Mouse (Mus musculus) MEL (cell line): ENCODE data around the gene Gnas. TPM values are rescaled to one million over a fixed set of nuclear protein-coding genes. Genes with fewer than 3 reads are reported as not detected.

ENCODE experiments used
- DNase-seq: peaks from one replicate; pipeline ENCODE4 v3.0.0; 2011; ENCODE audit warnings: low read depth, low spot score
- H3K27ac ChIP-seq: 2 replicates; pipeline ENCODE4 v1.5.1; 2012; ENCODE audit warnings: low read depth, mild to moderate bottlenecking, control low read depth, low read length, moderate library complexity; ENCODE audit not compliant: control insufficient read depth
- H3K27me3 ChIP-seq, 2 experiments: fragments of 150-350 bp in 1 of 2; sonication (generic) in 1 of 2; 2 replicates each; pipeline ENCODE4 v1.6.1; 2012; ENCODE audit warnings: low read length in 2 of 2, mild to moderate bottlenecking in 2 of 2, improper control_type of control experiment in 1 of 2, moderate library complexity in 1 of 2; ENCODE audit not compliant: insufficient read depth in 2 of 2, control insufficient read depth in 1 of 2
- H3K36me3 ChIP-seq, 2 experiments: 2 replicates each; pipeline ENCODE4 v1.6.1; 2012 to 2014; ENCODE audit warnings: low read length in 2 of 2, improper control_type of control experiment in 1 of 2, inconsistent platforms in 1 of 2, mild to moderate bottlenecking in 1 of 2; ENCODE audit not compliant: insufficient read depth in 2 of 2, control insufficient read depth in 1 of 2
- H3K4me1 ChIP-seq, 2 experiments: fragments of 150-350 bp in 1 of 2; sonication (generic) in 1 of 2; 2 replicates each; pipeline ENCODE4 v1.6.1; 2012; ENCODE audit warnings: low read length in 2 of 2, improper control_type of control experiment in 1 of 2, mild to moderate bottlenecking in 1 of 2; ENCODE audit not compliant: insufficient read depth in 2 of 2, control insufficient read depth in 1 of 2
- H3K4me3 ChIP-seq, 2 experiments: fragments of 150-350 bp in 1 of 2; sonication (generic) in 1 of 2; 2 replicates each; pipeline ENCODE4 v1.5.1; 2012; ENCODE audit warnings: low read depth in 2 of 2, low read length in 2 of 2, mild to moderate bottlenecking in 2 of 2, moderate library complexity in 2 of 2, control low read depth in 1 of 2, improper control_type of control experiment in 1 of 2; ENCODE audit not compliant: control insufficient read depth in 1 of 2, insufficient read depth in 1 of 2
- H3K79me2 ChIP-seq: 2 replicates; pipeline ENCODE4 v1.6.1; 2012; ENCODE audit warnings: mild to moderate bottlenecking, low read length, moderate library complexity; ENCODE audit not compliant: control insufficient read depth, poor library complexity, insufficient read depth
- H3K9ac ChIP-seq: 2 replicates; pipeline ENCODE4 v1.6.1; 2012; ENCODE audit warnings: low read depth, mild to moderate bottlenecking, control low read depth, low read length, moderate library complexity; ENCODE audit not compliant: control insufficient read depth, poor library complexity, severe bottlenecking
- H3K9me3 ChIP-seq: fragments of 150-350 bp; sonication (generic); replicated peaks from 2 replicates; pipeline ENCODE4 v1.6.1; 2012; ENCODE audit warnings: mild to moderate bottlenecking, low read length, improper control_type of control experiment, moderate library complexity; ENCODE audit not compliant: insufficient read depth
- BHLHE40 ChIP-seq: IDR thresholded peaks from 2 replicates; pipeline ENCODE4 v1.6.1; 2012; ENCODE audit warnings: low read depth, mild to moderate bottlenecking, inconsistent platforms, low read length, improper control_type of control experiment, borderline replicate concordance
- CHD1 ChIP-seq: IDR thresholded peaks from 2 replicates; pipeline ENCODE4 v1.6.1; 2012; ENCODE audit warnings: low read depth, mild to moderate bottlenecking, inconsistent platforms, low read length, improper control_type of control experiment
- E2F4 ChIP-seq: IDR thresholded peaks from 2 replicates; pipeline ENCODE4 v1.6.1; 2011; ENCODE audit warnings: low read depth, low read length, improper control_type of control experiment, borderline replicate concordance
- ETS1 ChIP-seq: IDR thresholded peaks from 2 replicates; pipeline ENCODE4 v1.6.1; 2012; ENCODE audit warnings: low read depth, mild to moderate bottlenecking, inconsistent platforms, low read length, improper control_type of control experiment, moderate library complexity
- GATA1 ChIP-seq: IDR thresholded peaks from 2 replicates; pipeline ENCODE4 v1.6.1; 2011; ENCODE audit warnings: low read depth, low read length, improper control_type of control experiment
- HCFC1 ChIP-seq: IDR thresholded peaks from 2 replicates; pipeline ENCODE4 v1.6.1; 2012; ENCODE audit warnings: low read depth, mild to moderate bottlenecking, inconsistent platforms, low read length, improper control_type of control experiment, moderate library complexity
- KAT2A ChIP-seq: conservative IDR thresholded peaks from 2 replicates; pipeline ENCODE4 v1.6.1; 2012; ENCODE audit warnings: low read depth, low read length, improper control_type of control experiment, inconsistent platforms
- MAFK ChIP-seq: IDR thresholded peaks from 2 replicates; pipeline ENCODE4 v1.6.1; 2011; ENCODE audit warnings: low read depth, mild to moderate bottlenecking, low read length, improper control_type of control experiment, borderline replicate concordance
- MAX ChIP-seq: IDR thresholded peaks from 2 replicates; pipeline ENCODE4 v1.6.1; 2011; ENCODE audit warnings: low read length, improper control_type of control experiment
- MEF2A ChIP-seq: IDR thresholded peaks from 2 replicates; pipeline ENCODE4 v1.6.1; 2014; ENCODE audit warnings: low read depth, mild to moderate bottlenecking, inconsistent platforms, low read length, improper control_type of control experiment; ENCODE audit not compliant: poor library complexity, insufficient replicate concordance, severe bottlenecking; ENCODE audit errors: extremely low read depth
- MXI1 ChIP-seq: IDR thresholded peaks from 2 replicates; pipeline ENCODE4 v1.6.1; 2011; ENCODE audit warnings: mild to moderate bottlenecking, low read depth, low read length, improper control_type of control experiment
- POLR2AphosphoS2 ChIP-seq: IDR thresholded peaks from 2 replicates; pipeline ENCODE4 v1.6.1; 2011; ENCODE audit warnings: low read length, improper control_type of control experiment
- POLR2AphosphoS5 ChIP-seq: IDR thresholded peaks from 2 replicates; pipeline ENCODE4 v1.6.1; 2012; ENCODE audit warnings: low read depth, borderline replicate concordance, mild to moderate bottlenecking, inconsistent platforms, low read length, moderate library complexity, mixed read lengths
- RCOR1 ChIP-seq: IDR thresholded peaks from 2 replicates; pipeline ENCODE4 v1.6.1; 2012; ENCODE audit warnings: low read depth, mild to moderate bottlenecking, inconsistent platforms, low read length, improper control_type of control experiment
- SIN3A ChIP-seq: IDR thresholded peaks from 2 replicates; pipeline ENCODE4 v1.6.1; 2012; ENCODE audit warnings: low read length, improper control_type of control experiment, inconsistent platforms
- TBP ChIP-seq: IDR thresholded peaks from 2 replicates; pipeline ENCODE4 v1.8.0; 2011; ENCODE audit warnings: low read depth, low read length, improper control_type of control experiment
- UBTF ChIP-seq: IDR thresholded peaks from 2 replicates; pipeline ENCODE4 v1.6.1; 2012; ENCODE audit warnings: low read depth, mild to moderate bottlenecking, inconsistent platforms, low read length, improper control_type of control experiment, moderate library complexity, borderline replicate concordance; ENCODE audit not compliant: insufficient read depth
- ZC3H11A ChIP-seq: IDR thresholded peaks from 2 replicates; pipeline ENCODE4 v1.6.1; 2012; ENCODE audit warnings: low read depth, mild to moderate bottlenecking, inconsistent platforms, low read length, improper control_type of control experiment
- ZKSCAN1 ChIP-seq: IDR thresholded peaks from 2 replicates; pipeline ENCODE4 v1.6.1; 2012; ENCODE audit warnings: low read depth, mild to moderate bottlenecking, inconsistent platforms, low read length, improper control_type of control experiment, moderate library complexity
- ZNF384 ChIP-seq: IDR thresholded peaks from 2 replicates; pipeline ENCODE4 v1.6.1; 2012; ENCODE audit warnings: low read depth, mild to moderate bottlenecking, inconsistent platforms, low read length, improper control_type of control experiment
- polyA plus RNA-seq, 2 experiments: library from polyadenylated mRNA; stranded (reverse) in 1 of 2; unstranded in 1 of 2; fragments of >175 nt in 1 of 2; fragments of >200 nt in 1 of 2; gene quantifications; 2 replicates each; pipeline versions ENCODE4 v1.2.1 to v1.2.4; 2012; ENCODE audit warnings: low replicate concordance in 2 of 2, low read depth in 1 of 2; ENCODE audit not compliant: insufficient read length in 2 of 2, insufficient read depth in 1 of 2, missing spikeins in 1 of 2
- total RNA-seq: library from RNA; depleted of rRNA; stranded (reverse); fragments of 300-350 nt; gene quantifications from 2 replicates; pipeline ENCODE4 v1.2.3, GENCODE M21; 2012

Gnas gene
- total and polyA plus RNA-seq, 3 experiments = 273 to 447 (median 383) TPM

DNA sequence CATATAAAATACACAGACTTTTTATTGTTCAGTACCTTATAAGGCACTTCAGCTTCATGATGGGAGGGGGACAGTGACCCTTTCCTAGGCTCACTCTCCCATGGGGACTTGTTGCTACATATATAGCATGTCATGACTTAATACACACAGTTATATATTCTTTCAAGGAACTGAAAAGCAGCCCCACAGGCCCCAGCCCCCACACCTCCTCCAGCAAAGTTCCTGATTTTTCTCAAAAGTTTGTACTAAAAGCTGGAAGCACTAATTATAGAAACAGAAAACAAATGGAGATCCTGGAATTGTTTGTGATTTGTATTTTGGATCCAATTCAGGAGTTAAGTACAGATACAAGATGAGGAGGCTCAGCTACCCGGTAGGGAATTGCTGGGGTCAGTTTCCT, 59.4 kb downstream of the Gnas start:
- H3K4me1 ChIP-seq = peaks cover 2 to 5% of the 10 kb centered on the region in 2 experiments; a peak in 2 of 4 replicates

DNA sequence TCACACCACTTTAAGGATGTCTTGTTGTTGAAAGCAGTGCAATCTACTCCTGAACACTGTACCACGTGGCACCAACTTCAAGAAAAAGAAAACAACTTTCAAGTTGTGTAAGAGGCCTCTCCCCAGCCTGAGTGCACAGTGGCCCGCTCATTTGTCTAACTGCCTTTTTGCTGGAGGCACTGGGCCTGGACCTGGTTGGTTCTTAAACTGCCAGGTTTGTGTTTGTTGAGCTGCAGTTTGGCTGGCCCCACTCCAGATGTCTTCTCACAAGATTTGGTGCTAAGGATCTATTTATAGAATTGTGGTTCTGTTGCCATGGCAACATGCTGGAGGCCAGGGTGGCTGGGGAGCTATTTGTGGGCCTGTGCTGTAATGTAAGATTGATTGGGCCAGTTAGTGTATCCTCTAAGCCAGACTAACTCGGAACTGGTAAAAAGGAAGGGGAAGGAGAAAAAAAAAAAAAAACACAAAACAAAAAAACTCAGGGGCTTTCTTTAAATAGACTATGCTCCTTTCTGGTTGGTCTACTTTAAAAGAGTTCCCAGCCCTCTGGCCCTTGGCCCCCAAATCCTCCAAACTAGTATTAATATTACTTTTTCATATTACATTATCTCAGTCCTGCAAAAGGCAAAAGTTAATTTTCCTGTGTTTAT, 60.0 kb downstream of the Gnas start:
- Histone ChIP-seq H3K36me3 (peaks cover 14 to 18% of the 10 kb centered on the region in 2 experiments), H3K9ac (no peak overlapping the region), H3K4me1 (peaks cover 2 to 5% of the 10 kb centered on the region in 2 experiments; a peak in 2 of 4 replicates), H3K9me3 (no peaks in the 10 kb centered on the region), H3K79me2 (peaks cover 9% of the 10 kb centered on the region), H3K27me3 (no peaks in the 10 kb centered on the region), H3K4me3 (no peak overlapping the region), H3K27ac (peak overlapping the region; percentile 4; the same call in 1 of the 2 replicates)
- peak; percentile 77 for DNase-seq
- TF ChIP-seq ZKSCAN1 (no peak), ETS1 (peak; percentile 38; the same call in 1 of the 2 replicates), SIN3A (0 out of 2 replicates have a peak, but pooled peaks have one; percentile 12), ZNF384 (peak; percentile 80), POLR2AphosphoS5 (no peak), MEF2A (peak; percentile 96)

More for the DNA sequence above, 59.4 kb downstream of the Gnas start:
- Histone ChIP-seq H3K36me3 (peaks cover 14 to 18% of the 10 kb centered on the region in 2 experiments), H3K79me2 (peaks cover 14% of the 10 kb centered on the region), H3K27ac (peak overlapping the region; percentile 4; the same call in 1 of the 2 replicates), H3K9ac (no peak overlapping the region), H3K4me3 (no peak overlapping the region), H3K27me3 (no peaks in the 10 kb centered on the region), H3K9me3 (no peaks in the 10 kb centered on the region)
- peak; percentile 2 for DNase-seq
- TF ChIP-seq GATA1 (no peak), SIN3A (0 out of 2 replicates have a peak, but pooled peaks have one; percentile 4)

DNA sequence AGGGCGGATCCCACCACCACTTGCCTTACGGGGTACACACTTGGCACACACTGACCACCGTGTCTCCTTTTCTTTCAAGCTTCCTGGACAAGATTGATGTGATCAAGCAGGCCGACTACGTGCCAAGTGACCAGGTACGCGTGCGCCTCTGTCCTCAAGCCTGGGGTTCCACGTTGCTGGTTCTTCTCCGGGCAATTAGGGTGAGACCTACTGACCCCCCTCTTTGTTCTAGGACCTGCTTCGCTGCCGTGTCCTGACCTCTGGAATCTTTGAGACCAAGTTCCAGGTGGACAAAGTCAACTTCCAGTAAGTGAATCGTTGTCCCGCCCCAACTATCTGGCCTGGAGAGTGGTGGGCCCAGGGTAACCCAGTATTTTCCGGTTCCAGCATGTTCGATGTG, 60.9 kb downstream of the Gnas start:
- Histone ChIP-seq H3K27me3 (no peaks in the 10 kb centered on the region), H3K36me3 (peaks cover 14 to 18% of the 10 kb centered on the region in 2 experiments), H3K27ac (no peak overlapping the region), H3K9me3 (no peaks in the 10 kb centered on the region), H3K79me2 (peaks cover 4% of the 10 kb centered on the region), H3K9ac (no peak overlapping the region), H3K4me1 (peaks cover 2 to 5% of the 10 kb centered on the region in 2 experiments; a peak in 2 of 4 replicates), H3K4me3 (no peak overlapping the region)
- TF ChIP-seq MEF2A (no peak), HCFC1 (no peak), ZC3H11A (no peak), POLR2AphosphoS2 (no peak), RCOR1 (no peak), KAT2A (no peak), ETS1 (no peak), UBTF (no peak), CHD1 (no peak), MAFK (no peak), MAX (no peak), E2F4 (no peak), ZKSCAN1 (no peak), BHLHE40 (no peak), MXI1 (no peak), TBP (no peak)
- DNase-seq = no peak
